Mouse (Mus musculus) adrenal gland, postnatal 4 days (tissue): ENCODE measurements around the gene 4933400A11Rik. TPM values are rescaled to one million over a fixed set of nuclear protein-coding genes. Genes with fewer than 3 reads are reported as not detected.

Source experiments
- total RNA-seq, 2 experiments: library from RNA; stranded (reverse); gene quantifications; 2 replicates each; pipeline ENCODE4 v1.2.3; 2021

4933400A11Rik gene
- total RNA-seq, 2 experiments from 2014 or later, result not detected

Other genes with a start within 250 kb of the 4933400A11Rik start
- gene Mid1, start 94.4 kb downstream of the 4933400A11Rik start, total RNA-seq, result 10 to 100 TPM; 22.7 to 35.3 TPM
- 100 to 1,000 TPM; 355 to 363 TPM for gene Gm21887, start 230.0 kb upstream of the 4933400A11Rik start, total RNA-seq